Mouse (Mus musculus): ENCODE measurements around the gene Agap1.

DNA sequence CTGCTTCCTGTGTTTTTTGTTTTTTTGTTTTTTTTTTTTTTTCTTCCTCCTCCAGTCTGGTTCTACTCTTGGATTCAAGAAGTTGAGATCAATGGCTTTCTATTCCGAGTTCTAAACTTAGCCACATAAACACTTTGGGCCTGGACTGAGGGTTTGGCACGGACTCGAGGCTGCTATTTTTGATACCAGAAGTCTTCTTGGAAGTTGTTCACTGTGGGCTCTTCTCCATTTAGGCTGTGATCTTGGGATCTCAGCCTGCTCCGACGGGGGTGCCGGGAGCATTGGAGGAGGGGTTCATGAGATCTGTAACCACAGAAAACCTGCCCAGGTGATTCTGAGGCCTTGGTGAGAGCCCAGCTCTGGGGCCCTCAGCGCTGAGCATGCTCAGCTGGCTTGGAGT is 140.8 kb downstream of the Agap1 start:
- TF ChIP-seq CTCF (IDR thresholded peaks at IDR 0.05) (no peak), EP300 (IDR thresholded peaks at IDR 0.05) (no peak)
